Mouse (Mus musculus) heart, adult 2 months (tissue): Measurements from ENCODE around the gene Gm436.

Experiments used
- EP300 ChIP-seq: fragments of 200-500 bp; IDR thresholded peaks from 2 replicates; pipeline ENCODE4 v1.6.1; 2011; ENCODE audit warnings: low read depth, low read length, control low read depth; ENCODE audit not compliant: insufficient read depth
- POLR2A ChIP-seq: fragments of 200-500 bp; IDR thresholded peaks from 2 replicates; pipeline ENCODE4 v1.6.1; 2011; ENCODE audit warnings: mild to moderate bottlenecking, low read depth, low read length, control low read depth; ENCODE audit not compliant: insufficient read depth

GRCm38 (mm10) chr4:144638263-144638662 is 47.9 kb downstream of the Gm436 start:
- TF ChIP-seq POLR2A (no peak), EP300 (no peak)
